Mouse (Mus musculus) bone marrow, adult 2 months (tissue): ENCODE measurements around the gene Mysm1. TPM values are rescaled to one million over a fixed set of nuclear protein-coding genes. Genes with fewer than 3 reads are reported as not detected.

Experiments used
- H3K27ac ChIP-seq: fragments of 200-500 bp; 2 replicates; pipeline ENCODE4 v1.5.1; 2012; ENCODE audit warnings: low read depth, mild to moderate bottlenecking, control low read depth, inconsistent platforms, low read length; ENCODE audit not compliant: control insufficient read depth, poor library complexity, insufficient read depth
- H3K4me1 ChIP-seq: fragments of 200-500 bp; 2 replicates; pipeline ENCODE4 v1.6.1; 2011; ENCODE audit warnings: low read length; ENCODE audit not compliant: control insufficient read depth, insufficient read depth
- H3K4me3 ChIP-seq: fragments of 200-500 bp; replicated peaks from 2 replicates; pipeline ENCODE3; 2011; ENCODE audit warnings: mild to moderate bottlenecking, low read depth, low read length, control low read depth; ENCODE audit not compliant: control insufficient read depth
- CTCF ChIP-seq: fragments of 200-500 bp; IDR thresholded peaks from 2 replicates; pipeline ENCODE4 v1.5.1; 2011; ENCODE audit warnings: low read length, control low read depth; ENCODE audit not compliant: control insufficient read depth, insufficient read depth
- POLR2A ChIP-seq: fragments of 200-500 bp; IDR thresholded peaks from 2 replicates; pipeline ENCODE4 v1.6.1; 2011; ENCODE audit warnings: low read depth, mild to moderate bottlenecking, control low read depth, low read length, borderline replicate concordance; ENCODE audit not compliant: control insufficient read depth
- WGBS: fragments of 180-500 bp; shearing (Covaris S2); methylation state at CpG from one replicate; pipeline ENCODE4 v1.1.7; 2018; 5-methylcytosine and 5-hydroxymethylcytosine counted together
- polyA plus RNA-seq: library from polyadenylated mRNA; stranded (reverse); fragments of >200 nt; gene quantifications from 2 replicates; pipeline ENCODE4 v1.2.4, GENCODE M21; 2011; ENCODE audit warnings: low replicate concordance; ENCODE audit not compliant: missing spikeins, insufficient read depth, insufficient read length

The Mysm1 gene
- polyA plus RNA-seq = 4.5 and 15.6 TPM in 2 replicates

- under 1% methylated on average over 69 of the region's 69 CpGs for WGBS
- H3K4me1 ChIP-seq = no peaks in the 10 kb centered on the region; the same call in 1 of the 2 replicates
- TF ChIP-seq POLR2A (peak; percentile 98; the same call in 1 of the 2 replicates), CTCF (no peak)
- H3K27ac ChIP-seq = peak within 1 kb of the TSS; percentile 67
- H3K4me3 ChIP-seq = peak within 1 kb of the TSS; percentile 79
Observed at GRCm38 (mm10) chr4:94978590-94979499, at the start of gene Mysm1. Gene Mysm1 (minus strand): TSS chr4:94979100.

- no peak overlapping the region for H3K4me3 ChIP-seq
- WGBS = 41% methylated on average over 16 of the region's 16 CpGs
- TF ChIP-seq CTCF = no peak
- TF ChIP-seq POLR2A = no peak
- H3K4me1 ChIP-seq = no peaks in the 10 kb centered on the region
- H3K27ac ChIP-seq = no peak overlapping the region
Observed at GRCm38 (mm10) chr4:95025847-95026600, 47.1 kb upstream of the Mysm1 start.

- WGBS = 82% methylated on average over 12 of the region's 12 CpGs
- Histone ChIP-seq H3K4me1 (no peaks in the 10 kb centered on the region), H3K27ac (no peak overlapping the region), H3K4me3 (no peak overlapping the region)
- TF ChIP-seq CTCF = no peak
- TF ChIP-seq POLR2A = no peak
Observed at GRCm38 (mm10) chr4:95023350-95023953, 44.6 kb upstream of the Mysm1 start.

- no peak for TF ChIP-seq CTCF
- TF ChIP-seq POLR2A = no peak
- no peak overlapping the region for H3K4me3 ChIP-seq
- H3K4me1 ChIP-seq = no peaks in the 10 kb centered on the region
- WGBS = 68% methylated on average over 12 of the region's 12 CpGs
- no peak overlapping the region for H3K27ac ChIP-seq
Observed at GRCm38 (mm10) chr4:95021649-95022637, 43.0 kb upstream of the Mysm1 start.

- H3K27ac ChIP-seq = no peak overlapping the region
- H3K4me1 ChIP-seq = no peaks in the 10 kb centered on the region
- H3K4me3 ChIP-seq = no peak overlapping the region
- TF ChIP-seq POLR2A (no peak), CTCF (no peak)
- WGBS = 74% methylated on average over 2 of the region's 2 CpGs
Observed at GRCm38 (mm10) chr4:95020201-95020600, 41.3 kb upstream of the Mysm1 start.

- TF ChIP-seq POLR2A = no peak
- no peak for TF ChIP-seq CTCF
- Histone ChIP-seq H3K4me3 (no peak overlapping the region), H3K4me1 (no peaks in the 10 kb centered on the region), H3K27ac (no peak overlapping the region)
- WGBS = 70% methylated on average over 7 of the region's 7 CpGs
Observed at GRCm38 (mm10) chr4:95018221-95018620, 39.3 kb upstream of the Mysm1 start.

GRCm38 (mm10) chr4:95012706-95013105 is 33.8 kb upstream of the Mysm1 start:
- Histone ChIP-seq H3K27ac (no peak overlapping the region), H3K4me1 (no peaks in the 10 kb centered on the region), H3K4me3 (no peak overlapping the region)
- 65% methylated on average over 1 of the region's 1 CpGs for WGBS
- no peak for TF ChIP-seq POLR2A
- TF ChIP-seq CTCF = no peak
